Mouse (Mus musculus) C2C12 (cell line): ENCODE data around the gene Yif1b. TPM values are rescaled to one million over a fixed set of nuclear protein-coding genes. Genes with fewer than 3 reads are reported as not detected.
A peak's percentile ranks its signal among the peaks of the same experiment; 100 is the strongest.
"Not testable (repeated sequence)": the region's sequence is repeated elsewhere in the genome, so short reads cannot be mapped to it uniquely, and the experiment has no call there.

Source experiments
- H3K27me3 ChIP-seq: one replicate; pipeline ENCODE4 v1.6.1; 2011; ENCODE audit not compliant: control insufficient read depth, insufficient read depth, insufficient read length
- H3K36me3 ChIP-seq: one replicate; pipeline ENCODE4 v1.6.1; 2011; ENCODE audit not compliant: control insufficient read depth, insufficient read depth
- H3K4me3 ChIP-seq: one replicate; pipeline ENCODE4 v1.5.1; 2011; ENCODE audit warnings: mild to moderate bottlenecking, control low read depth; ENCODE audit not compliant: poor library complexity, insufficient read depth, severe bottlenecking
- H3K79me2 ChIP-seq: one replicate; pipeline ENCODE4 v1.6.1; 2011; ENCODE audit not compliant: control insufficient read depth, insufficient read depth
- H3K79me3 ChIP-seq: one replicate; pipeline ENCODE4 v1.6.1; 2011; ENCODE audit warnings: low read depth, control low read depth
- H3ac ChIP-seq: one replicate; pipeline ENCODE3; 2011; ENCODE audit warnings: low read depth; ENCODE audit not compliant: control insufficient read depth, insufficient read length
- CEBPB ChIP-seq: IDR thresholded peaks from one replicate; pipeline ENCODE4 v1.6.1; 2011; ENCODE audit warnings: low read depth, mild to moderate bottlenecking, control low read depth, moderate library complexity
- CTCF ChIP-seq: IDR thresholded peaks from one replicate; pipeline ENCODE4 v1.5.1; 2011; ENCODE audit not compliant: control insufficient read depth, insufficient read depth, insufficient read length
- FOSL1 ChIP-seq: IDR thresholded peaks from one replicate; pipeline ENCODE4 v1.8.0; 2011; ENCODE audit warnings: mild to moderate bottlenecking, low read length; ENCODE audit not compliant: poor library complexity, insufficient read depth, severe bottlenecking
- MAX ChIP-seq: IDR thresholded peaks from one replicate; pipeline ENCODE4 v1.6.1; 2011; ENCODE audit warnings: mild to moderate bottlenecking, control low read depth
- MYOD1 ChIP-seq: IDR thresholded peaks from one replicate; pipeline ENCODE4 v1.6.1; 2011; ENCODE audit warnings: low read depth; ENCODE audit not compliant: control insufficient read depth, insufficient read length
- MYOG ChIP-seq: IDR thresholded peaks from one replicate; pipeline ENCODE4 v1.6.1; 2011; ENCODE audit not compliant: control insufficient read depth, insufficient read length; ENCODE audit errors: extremely low read depth
- USF1 ChIP-seq: IDR thresholded peaks from one replicate; pipeline ENCODE4 v1.6.1; 2011; ENCODE audit warnings: low read depth, mild to moderate bottlenecking, control low read depth, moderate library complexity
- polyA plus RNA-seq: library from polyadenylated mRNA; unstranded; fragments of >200 nt; fragmentation: generic; extraction: Trizol; gene quantifications from one replicate; pipeline ENCODE4 v1.2.1, GENCODE M21; 2012; ENCODE audit warnings: missing spikeins

The Yif1b gene
- polyA plus RNA-seq, 1 experiment = 140 TPM

DNA sequence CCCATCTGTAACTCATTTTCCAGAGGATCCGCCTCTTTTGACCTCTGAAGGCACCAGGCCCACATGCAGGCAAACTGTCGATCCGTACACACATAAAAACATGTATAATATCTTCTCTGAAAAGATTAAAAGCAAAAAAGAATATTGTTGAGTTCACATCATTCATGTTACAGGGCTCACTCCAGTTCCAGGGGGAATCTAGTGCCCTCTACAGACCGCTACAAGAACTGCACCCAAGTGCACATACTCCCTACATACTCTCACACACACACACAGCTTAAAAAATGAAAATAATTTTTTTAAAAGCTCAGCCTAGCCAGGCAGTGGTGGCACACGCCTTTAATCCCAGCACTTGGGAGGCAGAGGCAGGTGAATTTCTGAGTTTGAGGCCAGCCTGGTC is 3.5 kb upstream of the Yif1b start:
- Histone ChIP-seq H3K79me2 (peaks cover 10% of the 10 kb centered on the region), H3K4me3 (no peak overlapping the region), H3ac (no peak overlapping the region), H3K79me3 (peaks cover 4% of the 10 kb centered on the region), H3K36me3 (no peaks in the 10 kb centered on the region), H3K27me3 (no peaks in the 10 kb centered on the region)
- TF ChIP-seq MAX (no peak), CTCF (no peak), MYOG (no peak), FOSL1 (no peak), CEBPB (no peak), MYOD1 (no peak)

DNA sequence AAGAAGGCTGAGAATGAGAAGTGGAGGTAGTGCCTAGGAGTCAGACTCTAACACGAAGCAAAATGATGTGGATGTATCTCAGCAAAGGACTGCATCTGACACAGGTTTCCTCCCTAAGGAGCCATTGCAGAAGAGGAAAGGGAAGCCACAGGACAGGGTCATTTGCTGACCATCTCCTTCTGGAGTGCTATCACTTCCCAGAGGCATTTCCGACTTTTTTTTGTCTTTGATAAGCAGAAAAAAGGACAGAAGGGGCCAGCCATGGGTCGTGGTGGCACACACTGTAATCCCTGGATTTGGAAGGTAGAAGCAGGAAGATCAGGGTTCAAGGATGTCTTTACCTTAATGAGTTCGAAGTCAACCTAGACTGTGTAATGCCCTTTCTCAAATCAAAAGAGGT is 1.5 kb upstream of the Yif1b start:
- Histone ChIP-seq H3K79me2 (peaks cover 12% of the 10 kb centered on the region), H3K36me3 (no peaks in the 10 kb centered on the region), H3K79me3 (peaks cover 4% of the 10 kb centered on the region), H3K27me3 (no peaks in the 10 kb centered on the region), H3K4me3 (no peak overlapping the region), H3ac (no peak overlapping the region)
- TF ChIP-seq USF1 (no peak), CTCF (no peak), MAX (no peak), MYOG (no peak), CEBPB (no peak), MYOD1 (no peak), FOSL1 (no peak)

GRCm38 (mm10) chr7:29237596-29237995 is 533 bp upstream of the Yif1b start:
- not testable (repeated sequence) for H3K79me3 ChIP-seq, H3K27me3 ChIP-seq, H3K36me3 ChIP-seq, H3ac ChIP-seq
- Histone ChIP-seq H3K79me2 (peaks cover 12% of the 10 kb centered on the region), H3K4me3 (peak overlapping the region; percentile 11)

GRCm38 (mm10) chr7:29244732-29245416 is 6.7 kb downstream of the Yif1b start:
- no peak for TF ChIP-seq MAX
- peak; percentile 18 for TF ChIP-seq CTCF
- Histone ChIP-seq H3K27me3 (no peaks in the 10 kb centered on the region), H3K36me3 (peaks cover 6% of the 10 kb centered on the region), H3K79me3 (no peaks in the 10 kb centered on the region), H3K4me3 (no peak overlapping the region), H3K79me2 (peaks cover 12% of the 10 kb centered on the region), H3ac (no peak overlapping the region)

DNA sequence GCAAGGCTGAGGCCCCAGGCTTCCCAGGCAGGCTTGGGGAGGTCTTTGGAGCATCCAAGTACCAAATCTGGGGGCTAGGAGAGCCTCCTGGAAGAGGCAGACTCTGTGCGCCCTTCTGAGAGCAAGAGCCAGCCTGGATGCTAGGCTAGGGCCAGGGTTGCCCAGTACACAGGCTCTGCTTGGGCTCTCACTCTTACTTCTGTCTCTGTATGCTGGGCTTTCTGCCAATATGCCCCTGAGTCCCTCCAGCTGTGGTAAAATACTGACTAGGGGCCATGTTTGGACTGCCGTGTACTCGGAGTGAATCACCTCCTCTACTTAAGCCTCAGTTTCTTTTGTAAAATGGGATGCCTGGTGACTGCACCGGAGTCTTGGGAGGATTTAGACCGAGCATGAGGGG is 7.9 kb downstream of the Yif1b start:
- no peak overlapping the region for H3K4me3 ChIP-seq
- TF ChIP-seq CEBPB (no peak), MYOD1 (no peak), FOSL1 (no peak), MAX (no peak)
- H3ac ChIP-seq = no peak overlapping the region
- no peaks in the 10 kb centered on the region for H3K79me3 ChIP-seq
- H3K27me3 ChIP-seq = no peaks in the 10 kb centered on the region
- peaks cover 12% of the 10 kb centered on the region for H3K79me2 ChIP-seq
- H3K36me3 ChIP-seq = peaks cover 6% of the 10 kb centered on the region

GRCm38 (mm10) chr7:29246619-29247313 is 8.6 kb downstream of the Yif1b start:
- Histone ChIP-seq H3K36me3 (peaks cover 6% of the 10 kb centered on the region), H3K79me3 (no peaks in the 10 kb centered on the region), H3K27me3 (no peaks in the 10 kb centered on the region), H3ac (peak overlapping the region; percentile 21), H3K4me3 (no peak overlapping the region), H3K79me2 (peaks cover 12% of the 10 kb centered on the region)
- no peak for TF ChIP-seq MAX

DNA sequence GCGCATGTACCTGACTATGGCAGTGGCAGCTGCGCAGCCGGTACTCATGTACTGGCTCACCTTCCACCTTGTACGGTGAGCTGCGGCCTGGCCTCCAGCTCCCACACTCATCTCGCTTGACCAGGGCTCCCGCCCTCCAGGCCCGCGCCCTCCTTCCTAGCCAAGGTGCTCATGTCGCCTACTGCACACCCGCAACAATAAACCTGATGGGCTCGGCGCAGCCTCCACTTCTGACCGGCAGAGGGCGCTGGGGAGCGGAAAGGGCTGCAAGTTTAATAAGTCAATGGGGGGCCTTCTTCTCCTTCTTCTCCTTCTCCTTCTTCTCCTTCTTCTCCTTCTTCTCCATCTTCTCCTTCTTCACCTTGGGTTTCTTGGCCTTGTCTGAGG is 9.2 kb downstream of the Yif1b start:
- peak overlapping the region; percentile 33 for H3K4me3 ChIP-seq
- H3ac ChIP-seq = peak overlapping the region; percentile 34
- peaks cover 6% of the 10 kb centered on the region for H3K36me3 ChIP-seq
- TF ChIP-seq MYOD1 (no peak), CTCF (peak; percentile 80), MYOG (no peak), USF1 (no peak), FOSL1 (no peak), CEBPB (no peak)
- no peaks in the 10 kb centered on the region for H3K79me3 ChIP-seq
- H3K79me2 ChIP-seq = peaks cover 12% of the 10 kb centered on the region
- H3K27me3 ChIP-seq = no peaks in the 10 kb centered on the region
